Mouse (Mus musculus) gastrocnemius, adult 2 months (tissue): Measurements from ENCODE around the gene Syndig1l. TPM values are rescaled to one million over a fixed set of nuclear protein-coding genes. Genes with fewer than 3 reads are reported as not detected.
A peak's percentile ranks its signal among the peaks of the same experiment; 100 is the strongest.

ENCODE experiments used
- DNase-seq: peaks from one replicate; pipeline ENCODE4 v3.0.0; 2022
- H3K27ac ChIP-seq: fragments of 200-600 bp; 2 replicates; pipeline ENCODE4 v1.8.1; 2022; ENCODE audit warnings: mild to moderate bottlenecking
- H3K4me3 ChIP-seq: fragments of 200-600 bp; 2 replicates; pipeline ENCODE4 v1.8.1; 2022; ENCODE audit warnings: mild to moderate bottlenecking, moderate library complexity
- CTCF ChIP-seq: fragments of 200-600 bp; IDR thresholded peaks from 2 replicates; pipeline ENCODE4 v1.8.1; 2022; ENCODE audit warnings: antibody characterized with exemption, mild to moderate bottlenecking, moderate library complexity
- intact Hi-C: fragments of 180-260 bp; cut with DNase I; formaldehyde crosslinking; loops from one replicate; pipeline ENCODE4 v1.15.1; 2025
- total RNA-seq, 2 experiments: library from RNA; stranded (reverse); gene quantifications; 2 replicates each; pipeline ENCODE4 v1.2.3; 2021

Syndig1l gene
- total RNA-seq, 2 experiments from 2014 or later, result not detected

DNA sequence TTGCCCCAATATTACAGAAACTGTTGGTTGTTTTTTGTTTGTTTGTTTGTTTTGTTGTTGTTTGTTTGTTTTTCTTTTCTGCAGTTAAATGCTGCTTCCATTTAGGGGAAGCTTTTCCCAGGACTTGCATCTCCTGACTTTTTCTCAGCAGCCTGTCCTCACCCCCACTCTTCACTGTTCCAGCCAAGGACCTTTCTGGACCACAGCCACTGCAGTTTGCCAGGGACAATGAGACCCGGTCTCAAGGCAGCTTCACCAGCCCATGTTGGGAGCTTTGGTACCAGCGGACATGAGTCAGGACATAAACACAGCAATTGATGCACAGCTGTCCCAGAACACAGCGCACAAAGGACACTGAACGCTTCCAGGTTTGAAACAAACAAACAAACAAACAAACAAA, 8.3 kb upstream of the Syndig1l start:
- DNase-seq, result no peak
- Histone ChIP-seq H3K4me3 (no peak overlapping the region), H3K27ac (no peak overlapping the region)
- TF ChIP-seq CTCF, result no peak
- intact Hi-C loops, result no loop called here

DNA sequence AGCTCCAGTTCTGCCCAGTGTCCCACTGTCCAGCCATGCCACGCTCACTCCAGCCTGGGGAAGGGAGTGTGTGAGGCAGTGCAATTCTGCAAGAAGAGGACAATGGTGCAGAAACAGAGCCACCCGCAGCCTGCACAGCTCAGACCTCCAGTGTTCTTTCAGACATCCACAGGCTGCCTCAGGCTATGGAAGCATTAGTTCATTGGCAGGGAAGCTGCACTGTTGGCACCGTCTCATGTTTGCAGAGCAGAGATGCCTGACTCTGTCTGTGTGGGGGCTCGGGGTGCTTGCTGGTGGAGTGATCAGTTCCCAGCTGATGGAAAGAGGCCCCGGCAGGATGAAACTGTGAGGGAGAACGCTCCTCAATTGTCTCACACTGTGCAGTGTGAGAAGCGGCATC, 4.0 kb upstream of the Syndig1l start:
- no peak overlapping the region for H3K4me3 ChIP-seq
- no peak overlapping the region for H3K27ac ChIP-seq
- no peak for TF ChIP-seq CTCF
- intact Hi-C loops, result no loop called here
- DNase-seq, result no peak

- no peak for TF ChIP-seq CTCF
- no peak for DNase-seq
- intact Hi-C loops, result no loop called here
- Histone ChIP-seq H3K27ac (no peak overlapping the region), H3K4me3 (no peak overlapping the region)
These were observed 6.5 kb downstream of the Syndig1l start for GRCm38 (mm10) chr12:84692141-84692540.

DNA sequence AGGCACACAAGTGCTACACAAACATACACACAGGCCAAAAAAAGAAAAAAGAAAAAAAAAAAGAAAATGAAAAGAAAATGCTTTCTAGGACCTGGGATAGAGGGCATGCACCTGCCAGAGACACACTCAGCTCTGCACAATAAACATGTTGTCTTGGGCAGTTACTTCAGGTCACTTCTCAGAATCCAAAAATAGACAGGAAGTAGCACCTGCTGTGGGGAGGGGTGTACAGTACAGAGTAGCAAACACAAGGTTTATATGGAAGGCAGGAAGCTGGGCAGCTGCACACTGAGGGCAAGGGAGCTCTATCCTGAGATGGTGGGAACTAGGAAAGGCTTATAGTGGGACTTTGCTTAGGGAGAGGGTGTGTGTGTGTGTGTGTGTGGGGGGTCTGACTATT, 7.3 kb downstream of the Syndig1l start:
- no peak for TF ChIP-seq CTCF

GRCm38 (mm10) chr12:84689051-84689450, 9.6 kb downstream of the Syndig1l start:
- no peak overlapping the region for H3K27ac ChIP-seq
- no peak for TF ChIP-seq CTCF
- no peak for DNase-seq
- intact Hi-C loops, result no loop called here
- H3K4me3 ChIP-seq, result no peak overlapping the region

More for the DNA sequence above, 7.3 kb downstream of the Syndig1l start:
- DNase-seq, result no peak
- Histone ChIP-seq H3K4me3 (no peak overlapping the region), H3K27ac (no peak overlapping the region)
- intact Hi-C loops, result no loop called here

GRCm38 (mm10) chr12:84687531-84687930, 11.1 kb downstream of the Syndig1l start:
- intact Hi-C loops, result no loop called here
- no peak overlapping the region for H3K27ac ChIP-seq
- TF ChIP-seq CTCF, result no peak
- DNase-seq, result no peak
- no peak overlapping the region for H3K4me3 ChIP-seq

- intact Hi-C loops, result no loop called here
- Histone ChIP-seq H3K27ac (no peak overlapping the region), H3K4me3 (no peak overlapping the region)
- no peak for DNase-seq
- no peak for TF ChIP-seq CTCF
These were observed 12.5 kb downstream of the Syndig1l start for GRCm38 (mm10) chr12:84686176-84686575.

DNA sequence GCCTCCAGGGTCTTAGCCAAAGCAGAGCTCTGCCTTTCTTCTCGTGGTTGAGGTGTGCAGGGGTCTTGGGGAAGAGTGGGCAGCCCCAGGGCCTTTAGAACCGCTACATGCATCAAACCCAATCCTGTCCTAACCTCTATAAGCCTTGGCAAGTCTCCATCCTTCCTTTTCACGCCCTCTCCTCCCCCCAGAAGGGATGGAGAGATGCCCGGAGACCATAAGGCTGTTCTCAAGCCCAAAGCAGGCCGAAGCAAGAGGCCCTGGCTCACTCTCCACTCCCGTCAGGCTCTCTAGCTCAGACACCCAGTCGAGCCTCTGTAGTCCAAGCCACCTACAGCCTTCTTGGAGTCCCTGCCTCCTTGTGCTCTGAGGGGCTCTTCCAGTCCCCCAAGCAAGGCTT, 14.1 kb downstream of the Syndig1l start:
- TF ChIP-seq CTCF, result no peak
- H3K4me3 ChIP-seq, result no peak overlapping the region
- intact Hi-C loops, result no loop called here
- no peak for DNase-seq
- no peak overlapping the region for H3K27ac ChIP-seq

DNA sequence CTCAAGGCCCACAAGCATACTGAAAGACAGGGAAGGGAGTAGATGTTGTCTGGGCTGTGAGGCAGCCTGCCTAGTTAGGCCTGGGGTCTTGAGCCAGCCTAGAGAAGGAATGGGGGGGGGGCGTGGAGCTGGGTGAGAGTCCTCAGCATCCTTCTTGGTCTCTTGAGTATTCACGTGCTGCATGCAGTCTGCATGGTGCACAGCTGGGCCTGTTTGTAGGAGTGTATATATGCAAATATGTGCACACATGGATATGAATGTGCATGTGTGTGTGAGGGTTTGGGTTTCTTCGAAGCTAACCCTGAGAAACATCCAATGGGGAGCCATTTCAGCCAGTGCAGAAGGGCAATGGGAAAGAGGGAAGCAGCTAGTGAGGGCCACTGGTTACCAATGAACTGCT, 22.6 kb downstream of the Syndig1l start:
- H3K27ac ChIP-seq, result no peak overlapping the region
- no peak overlapping the region for H3K4me3 ChIP-seq
- no peak for DNase-seq
- no peak for TF ChIP-seq CTCF
- intact Hi-C loops, result no loop called here

DNA sequence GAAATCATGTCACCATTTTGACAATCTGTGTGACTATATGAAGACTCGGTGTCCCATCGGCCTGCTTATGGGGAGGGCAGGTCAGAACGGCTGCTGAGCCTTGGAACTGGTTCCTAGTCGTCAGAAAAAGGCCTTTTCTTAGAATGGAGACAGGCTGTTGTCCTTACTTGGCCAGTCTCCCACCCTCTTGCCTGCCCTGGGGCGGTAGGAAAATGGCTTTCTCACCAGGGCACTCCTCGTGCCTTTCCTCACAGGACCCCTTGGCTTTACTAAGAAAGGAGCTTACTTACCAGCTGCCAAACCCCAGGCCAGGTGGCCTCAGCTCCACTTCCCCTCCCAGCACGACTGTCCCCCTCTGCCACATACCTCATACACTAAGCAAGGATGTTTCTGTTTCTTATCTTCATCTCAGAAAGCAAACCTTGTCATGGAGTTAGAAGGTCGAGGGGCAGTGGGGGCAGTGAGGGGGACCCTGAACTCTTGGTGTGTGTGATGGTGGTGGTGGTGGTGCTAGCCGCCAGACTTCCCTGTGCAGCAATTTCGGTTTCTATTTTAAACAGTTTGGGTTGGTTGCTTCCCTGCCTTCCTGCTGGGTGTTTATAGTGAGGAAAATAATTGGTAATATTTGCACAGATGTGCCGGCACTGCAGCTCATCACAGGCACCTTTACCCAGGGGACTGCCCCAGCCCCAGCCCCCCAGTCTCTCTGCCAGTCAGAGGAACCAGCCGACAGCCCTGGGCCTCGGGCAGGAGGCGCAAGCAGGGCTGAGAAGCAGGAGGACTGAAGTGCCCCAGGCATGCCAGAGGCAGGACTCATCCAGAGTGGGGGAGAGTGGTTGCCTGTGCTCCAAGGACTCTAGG, 23.7 kb downstream of the Syndig1l start:
- H3K27ac ChIP-seq, result no peak overlapping the region
- DNase-seq, result no peak
- TF ChIP-seq CTCF, result no peak
- no peak overlapping the region for H3K4me3 ChIP-seq
- intact Hi-C loops, result no loop called here

GRCm38 (mm10) chr12:84671646-84672045, 27.0 kb downstream of the Syndig1l start:
- intact Hi-C loops, result no loop called here
- no peak for TF ChIP-seq CTCF
- H3K4me3 ChIP-seq, result no peak overlapping the region

DNA sequence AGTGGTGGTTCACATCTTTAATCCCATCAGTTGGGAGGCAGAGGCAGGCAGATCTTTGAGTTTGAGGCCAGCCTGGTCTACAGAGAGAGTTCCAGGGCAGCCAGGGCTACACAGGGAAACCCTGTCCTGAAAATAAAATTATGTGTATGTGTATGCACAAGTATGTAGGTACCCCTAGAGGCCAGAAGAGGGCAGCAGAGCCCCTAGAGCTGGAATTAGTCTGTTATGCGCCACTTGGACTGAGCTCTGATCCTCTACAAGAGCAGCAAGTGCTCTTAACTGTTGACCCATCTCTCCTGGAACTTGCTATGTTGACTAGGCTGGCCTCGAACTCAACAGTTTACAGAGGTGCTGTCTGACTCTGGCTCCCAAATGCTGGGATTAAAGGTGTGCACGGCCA, 28.1 kb downstream of the Syndig1l start:
- TF ChIP-seq CTCF, result peak; percentile 43
- DNase-seq, result no peak
- intact Hi-C loops, result no loop called here
- Histone ChIP-seq H3K4me3 (no peak overlapping the region), H3K27ac (no peak overlapping the region)

More at GRCm38 (mm10) chr12:84671646-84672045, 27.0 kb downstream of the Syndig1l start:
- no peak for DNase-seq
- H3K27ac ChIP-seq, result no peak overlapping the region

DNA sequence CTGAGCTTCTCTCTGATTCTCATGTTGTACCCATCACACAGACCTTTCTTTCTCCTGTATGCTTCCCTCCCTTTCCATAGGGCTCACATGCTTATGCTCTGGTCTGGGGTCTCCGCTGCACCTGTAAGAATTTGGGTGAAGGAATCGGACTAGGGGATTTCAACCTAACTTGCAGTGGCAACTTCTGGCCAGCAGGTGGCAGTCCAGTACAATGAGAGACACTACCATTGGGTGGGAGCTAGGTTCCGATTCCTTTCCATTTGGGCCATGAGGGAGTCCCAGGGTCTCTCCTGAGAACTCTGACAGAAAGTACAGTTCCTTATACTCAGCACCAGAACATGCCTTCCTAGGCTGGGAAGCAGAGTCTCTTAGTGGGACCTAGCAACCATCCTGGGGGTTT, 44.7 kb downstream of the Syndig1l start:
- H3K4me3 ChIP-seq, result no peak overlapping the region
- intact Hi-C loops, result loop anchor here (1.0 kb wide), 1 partner anchor 101 kb away; no protein-coding TSS in a partner anchor
- TF ChIP-seq CTCF, result peak; percentile 98; the same call in 1 of the 2 replicates
- peak; percentile 52 for DNase-seq
- no peak overlapping the region for H3K27ac ChIP-seq

DNA sequence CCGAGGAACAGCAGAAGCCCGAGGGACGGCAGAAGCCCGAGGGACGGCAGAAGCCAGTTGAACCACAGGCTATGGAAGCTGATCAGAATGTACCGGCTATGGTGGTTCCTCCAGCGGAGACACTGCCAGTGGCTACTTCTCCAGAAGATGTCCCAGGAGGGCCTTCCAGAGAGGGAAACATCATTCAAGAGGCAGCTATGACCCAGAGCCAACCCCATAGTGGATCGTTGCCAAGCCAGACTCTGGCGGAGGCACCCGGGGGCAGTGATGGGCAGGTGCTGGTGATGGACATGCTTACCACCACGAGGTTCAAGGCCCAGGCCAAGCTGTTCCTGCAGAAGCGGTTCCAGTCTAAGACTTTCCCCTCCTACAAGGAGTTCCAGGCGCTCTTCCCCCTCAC, 48.4 kb downstream of the Syndig1l start:
- TF ChIP-seq CTCF, result no peak
- no peak overlapping the region for H3K27ac ChIP-seq
- H3K4me3 ChIP-seq, result no peak overlapping the region
- no peak for DNase-seq
- intact Hi-C loops, result no loop called here
